Mouse (Mus musculus) small intestine, adult 2 months (tissue): ENCODE results near the gene Gpsm3. TPM values are rescaled to one million over a fixed set of nuclear protein-coding genes. Genes with fewer than 3 reads are reported as not detected.
A peak's percentile ranks its signal among the peaks of the same experiment; 100 is the strongest.

Experiments used
- H3K27ac ChIP-seq: fragments of 200-500 bp; 2 replicates; pipeline ENCODE4 v1.5.1; 2012; ENCODE audit warnings: low read depth, low read length, control low read depth, inconsistent platforms; ENCODE audit not compliant: insufficient read depth
- H3K27me3 ChIP-seq: fragments of 200-500 bp; 2 replicates; pipeline ENCODE4 v1.6.1; 2012; ENCODE audit warnings: mild to moderate bottlenecking, moderate library complexity, low read length, inconsistent platforms; ENCODE audit not compliant: control insufficient read depth, insufficient read depth
- H3K36me3 ChIP-seq: fragments of 200-500 bp; 2 replicates; pipeline ENCODE4 v1.6.1; 2012; ENCODE audit warnings: mild to moderate bottlenecking, low read length, control low read depth, inconsistent platforms; ENCODE audit not compliant: control insufficient read depth, insufficient read depth
- H3K4me1 ChIP-seq: fragments of 200-500 bp; 2 replicates; pipeline ENCODE4 v1.6.1; 2012; ENCODE audit warnings: low read length, inconsistent platforms, mixed read lengths; ENCODE audit not compliant: control insufficient read depth, insufficient read depth, insufficient read length
- H3K4me3 ChIP-seq: fragments of 200-500 bp; 2 replicates; pipeline ENCODE4 v1.5.1; 2012; ENCODE audit warnings: low read depth, mild to moderate bottlenecking, control low read depth, inconsistent platforms, low read length, moderate library complexity
- CTCF ChIP-seq: fragments of 200-500 bp; IDR thresholded peaks from 2 replicates; pipeline ENCODE4 v1.5.1; 2012; ENCODE audit warnings: low read depth, mild to moderate bottlenecking, control low read depth, inconsistent platforms, low read length, moderate library complexity, mixed read lengths; ENCODE audit not compliant: insufficient replicate concordance, insufficient read length; ENCODE audit errors: extremely low read depth
- POLR2A ChIP-seq: fragments of 200-500 bp; IDR thresholded peaks from 2 replicates; pipeline ENCODE4 v1.6.1; 2012; ENCODE audit warnings: low read depth, mild to moderate bottlenecking, control low read depth, inconsistent platforms, low read length, moderate library complexity
- WGBS: fragments of 180-500 bp; shearing (Covaris S2); methylation state at CpG from one replicate; pipeline ENCODE4 v1.1.7; 2018; 5-methylcytosine and 5-hydroxymethylcytosine counted together
- polyA plus RNA-seq: library from polyadenylated mRNA; depleted of rRNA; stranded (reverse); fragments of >200 nt; gene quantifications from 2 replicates; pipeline ENCODE4 v1.2.3, GENCODE M21; 2012

The Gpsm3 gene
- polyA plus RNA-seq, 1 experiment, result 8.1 TPM

DNA sequence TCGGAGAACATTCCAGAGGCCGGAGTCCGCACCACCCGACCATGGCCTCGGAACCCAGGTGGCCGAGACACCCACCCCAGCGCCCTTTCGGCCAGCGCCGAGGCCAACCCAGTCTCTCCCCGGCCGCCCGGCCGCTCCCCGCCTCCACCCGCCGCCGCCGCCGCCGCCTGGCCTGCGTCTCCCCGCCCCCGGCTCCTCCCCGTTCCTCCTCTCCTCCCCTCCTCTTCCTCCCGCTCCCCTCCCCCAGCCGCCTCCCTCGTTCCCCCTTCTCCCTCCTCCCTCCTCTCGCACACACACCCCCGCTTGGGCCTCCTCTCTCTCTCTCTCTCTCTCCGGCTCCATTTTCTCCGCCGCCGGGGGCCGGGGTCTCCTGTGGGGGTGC is 2.4 kb downstream of the Gpsm3 start:
- Histone ChIP-seq H3K4me3 (peak overlapping the region; percentile 96), H3K27ac (peak overlapping the region; percentile 48), H3K4me1 (peaks cover 18% of the 10 kb centered on the region), H3K36me3 (peaks cover 20% of the 10 kb centered on the region), H3K27me3 (no peaks in the 10 kb centered on the region)
- 2% methylated on average over 28 of the region's 35 CpGs for WGBS
- TF ChIP-seq POLR2A (peak; percentile 77; the same call in 1 of the 2 replicates), CTCF (no peak)

- WGBS, result 4% methylated on average over 31 of the region's 32 CpGs
- TF ChIP-seq CTCF (no peak), POLR2A (no peak)
- Histone ChIP-seq H3K4me3 (peak overlapping the region; percentile 96), H3K27ac (peak overlapping the region; percentile 66), H3K36me3 (peaks cover 20% of the 10 kb centered on the region), H3K27me3 (no peaks in the 10 kb centered on the region), H3K4me1 (peaks cover 18% of the 10 kb centered on the region)
These were observed 3.3 kb downstream of the Gpsm3 start for GRCm38 (mm10) chr17:34592581-34593549.

DNA sequence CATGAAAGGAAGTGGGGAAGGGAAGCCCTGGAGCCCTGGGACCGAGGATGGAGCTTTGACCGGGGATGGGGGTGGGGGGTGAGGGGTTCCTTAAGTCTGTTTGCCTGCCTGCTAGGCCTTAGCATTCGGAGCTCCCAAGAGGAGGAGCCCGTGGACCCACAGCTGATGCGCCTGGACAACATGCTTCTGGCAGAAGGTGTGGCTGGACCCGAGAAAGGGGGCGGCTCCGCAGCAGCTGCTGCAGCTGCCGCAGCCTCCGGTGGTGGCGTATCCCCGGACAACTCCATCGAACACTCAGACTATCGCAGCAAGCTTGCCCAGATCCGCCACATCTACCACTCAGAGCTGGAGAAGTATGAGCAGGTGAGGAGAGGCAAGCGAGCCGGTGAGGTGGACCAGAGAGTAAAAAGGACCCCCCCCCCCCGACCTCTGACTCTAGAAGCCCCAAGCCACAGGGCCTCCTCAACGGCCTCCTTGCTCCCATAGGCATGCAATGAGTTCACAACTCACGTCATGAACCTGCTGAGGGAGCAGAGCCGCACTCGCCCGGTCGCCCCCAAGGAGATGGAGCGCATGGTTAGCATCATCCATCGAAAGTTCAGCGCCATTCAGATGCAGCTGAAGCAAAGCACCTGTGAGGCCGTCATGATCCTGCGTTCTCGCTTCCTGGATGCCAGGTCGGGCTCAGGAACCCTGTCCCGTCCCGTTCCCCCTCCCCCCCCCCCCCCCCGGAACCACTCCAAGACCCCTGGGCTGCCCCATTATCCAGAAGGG is 4.3 kb downstream of the Gpsm3 start:
- Histone ChIP-seq H3K4me1 (peaks cover 15% of the 10 kb centered on the region), H3K4me3 (peak overlapping the region; percentile 96), H3K36me3 (peaks cover 20% of the 10 kb centered on the region), H3K27ac (no peak overlapping the region), H3K27me3 (no peaks in the 10 kb centered on the region)
- 46% methylated on average over 34 of the region's 34 CpGs for WGBS
- no peak for TF ChIP-seq POLR2A
- no peak for TF ChIP-seq CTCF

DNA sequence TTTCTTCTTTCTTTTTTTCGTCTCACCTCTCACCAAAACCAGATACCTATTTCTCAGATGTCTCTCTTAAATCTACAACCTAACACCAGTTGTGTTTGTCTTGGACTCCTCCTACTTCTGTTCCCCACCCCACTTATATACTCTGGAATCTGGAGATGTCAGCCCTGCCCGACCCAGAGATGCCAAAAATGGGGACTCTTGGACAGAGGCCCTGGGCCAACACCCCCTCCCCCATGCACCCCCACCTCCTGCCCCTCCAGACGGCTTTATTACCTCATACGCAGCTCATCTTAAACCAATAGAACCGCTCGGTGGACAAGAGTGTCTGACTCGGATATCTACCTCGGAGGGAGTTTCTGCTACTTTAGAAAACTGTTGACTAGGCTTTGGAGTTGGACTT is 6.5 kb downstream of the Gpsm3 start:
- 75% methylated on average over 8 of the region's 8 CpGs for WGBS
- no peak for TF ChIP-seq CTCF
- TF ChIP-seq POLR2A, result no peak
- Histone ChIP-seq H3K4me3 (no peak overlapping the region), H3K4me1 (peaks cover 14% of the 10 kb centered on the region), H3K27ac (no peak overlapping the region), H3K36me3 (peaks cover 28% of the 10 kb centered on the region), H3K27me3 (no peaks in the 10 kb centered on the region)

DNA sequence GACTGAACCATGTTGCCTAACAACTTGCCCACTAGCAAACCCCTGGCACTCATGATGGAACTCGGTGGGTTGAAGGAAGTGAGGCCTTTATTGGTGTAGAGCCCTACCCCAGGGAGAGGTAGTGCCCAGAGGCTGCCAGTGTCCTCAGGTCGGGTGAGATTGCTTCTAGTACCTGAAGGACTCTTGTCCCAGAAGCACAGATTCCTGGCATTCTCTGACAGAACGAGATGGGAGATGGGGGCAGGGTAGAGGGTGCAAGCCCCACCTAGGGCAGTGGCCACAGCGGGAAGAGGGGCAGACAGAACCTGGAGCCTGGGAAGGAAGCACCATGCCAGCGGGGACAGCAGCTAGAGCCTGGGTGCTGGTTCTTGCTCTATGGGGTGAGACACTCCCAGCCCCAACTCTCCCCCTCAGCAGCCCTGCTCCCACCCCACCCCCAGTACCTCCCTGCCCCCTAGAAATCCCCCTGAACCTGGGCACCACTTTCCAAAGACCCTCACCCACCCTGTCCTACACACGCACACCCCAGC is 8.0 kb downstream of the Gpsm3 start, which contains the start of gene Ager:
Gene Ager, plus strand, starts transcription at position 297 of the 530 bp plus-strand sequence.
- WGBS, result 19% methylated on average over 6 of the region's 6 CpGs
- Histone ChIP-seq H3K4me1 (peaks cover 11% of the 10 kb centered on the region), H3K27ac (no peak within 1 kb of the TSS), H3K36me3 (peaks cover 31% of the 10 kb centered on the region), H3K4me3 (no peak within 1 kb of the TSS), H3K27me3 (no peaks in the 10 kb centered on the region)
- TF ChIP-seq CTCF (no peak), POLR2A (no peak)

DNA sequence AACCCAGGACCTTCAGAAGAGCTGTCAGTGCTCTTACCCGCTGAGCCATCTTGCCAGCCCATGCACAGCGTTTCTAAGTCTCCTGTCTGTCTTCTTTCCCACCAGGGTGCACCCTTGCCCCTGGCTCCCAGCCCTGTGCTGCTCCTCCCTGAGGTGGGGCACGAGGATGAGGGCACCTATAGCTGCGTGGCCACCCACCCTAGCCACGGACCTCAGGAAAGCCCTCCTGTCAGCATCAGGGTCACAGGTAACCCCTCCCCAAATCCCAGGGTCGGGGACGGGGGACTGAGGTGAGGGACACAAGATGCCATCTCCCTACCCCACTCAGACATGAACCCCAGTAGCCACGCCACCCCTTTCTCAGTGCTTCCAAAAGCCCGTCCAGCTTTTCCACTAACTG is 10.3 kb downstream of the Gpsm3 start:
- 68% methylated on average over 9 of the region's 9 CpGs for WGBS
- TF ChIP-seq CTCF (no peak), POLR2A (no peak)
- Histone ChIP-seq H3K27ac (no peak overlapping the region), H3K36me3 (peaks cover 24% of the 10 kb centered on the region), H3K4me1 (peaks cover 11% of the 10 kb centered on the region), H3K4me3 (no peak overlapping the region), H3K27me3 (no peaks in the 10 kb centered on the region)

DNA sequence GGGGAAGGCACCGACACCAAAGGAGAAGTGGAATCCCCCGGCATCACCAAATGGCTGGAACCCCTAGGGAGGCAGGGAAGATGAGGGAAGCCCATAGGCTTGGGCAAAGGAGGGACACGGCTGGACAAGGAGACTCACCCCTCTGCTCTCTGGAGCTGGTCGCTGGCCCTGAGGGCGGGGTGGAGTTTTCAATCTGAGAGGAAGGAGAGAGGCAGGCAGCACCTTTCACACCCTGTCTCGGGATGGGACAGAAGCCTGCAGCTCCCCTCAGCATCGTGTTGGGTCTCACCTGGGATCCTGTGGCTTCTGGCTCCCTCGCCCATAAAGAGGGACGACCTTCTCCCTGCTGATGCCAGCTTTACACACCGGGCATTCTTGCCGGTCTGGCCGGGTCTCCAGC is 12.2 kb downstream of the Gpsm3 start:
- Histone ChIP-seq H3K27ac (no peak overlapping the region), H3K4me3 (no peak overlapping the region), H3K4me1 (peaks cover 17% of the 10 kb centered on the region), H3K36me3 (peaks cover 11% of the 10 kb centered on the region), H3K27me3 (no peaks in the 10 kb centered on the region)
- WGBS, result 76% methylated on average over 12 of the region's 12 CpGs
- TF ChIP-seq POLR2A (no peak), CTCF (no peak)
